Mouse (Mus musculus): ENCODE results near the gene M6pr.

DNA sequence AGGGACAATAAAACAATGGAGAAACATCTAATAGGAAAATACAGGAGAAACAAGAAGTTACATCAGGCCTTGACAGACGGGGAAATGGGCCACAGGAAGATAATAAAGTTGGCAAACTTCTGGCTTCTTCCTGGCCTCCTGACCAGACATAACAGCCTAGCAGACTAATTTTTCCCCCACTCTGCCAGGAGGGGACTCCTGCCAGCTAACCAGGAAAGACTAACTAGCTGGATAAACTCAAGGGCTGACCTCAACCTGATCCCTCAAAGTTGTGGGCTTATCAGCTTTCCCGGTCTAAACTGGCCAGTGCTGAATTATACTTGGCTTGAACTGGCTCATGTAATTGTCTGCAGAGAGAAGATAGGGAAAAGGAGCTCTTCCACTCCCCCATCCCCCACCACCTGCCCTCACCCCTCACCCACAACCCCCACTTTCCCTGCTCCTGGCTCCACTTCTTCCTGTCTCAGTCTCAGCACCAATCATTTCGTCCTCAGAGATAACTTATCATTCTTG lies 8.8 kb upstream of the M6pr start:
- no peak for TF ChIP-seq CTCF (IDR thresholded peaks at IDR 0.05; ENCODE audit: control insufficient read depth, insufficient read depth, insufficient read length)
- TF ChIP-seq FOSL1 (IDR thresholded peaks at IDR 0.05; ENCODE audit: insufficient read depth, low read length, poor library complexity, severe bottlenecking): no peak

Data from C2C12 (cell line).